Mouse (Mus musculus): ENCODE data around the gene Nop53.

Gene Nop53

GRCm38 (mm10) chr7:15945721-15946536 is at the start of gene Nop53:
TSS of gene Nop53 (minus strand) at chr7:15946074.
- peak; percentile 89 for DNase-seq

- no peak for DNase-seq
Observed at GRCm38 (mm10) chr7:15993789-15994188, 47.9 kb upstream of the Nop53 start.

- no peak for DNase-seq
Observed at GRCm38 (mm10) chr7:15993152-15993551, 47.3 kb upstream of the Nop53 start.

- DNase-seq = no peak
Observed at GRCm38 (mm10) chr7:15991764-15992163, 45.9 kb upstream of the Nop53 start.

GRCm38 (mm10) chr7:15987661-15988356 is 41.9 kb upstream of the Nop53 start:
- no peak for DNase-seq

GRCm38 (mm10) chr7:15982729-15983407 is 37.0 kb upstream of the Nop53 start:
- DNase-seq = peak; percentile 45

GRCm38 (mm10) chr7:15981538-15981937 is 35.7 kb upstream of the Nop53 start:
- no peak for DNase-seq

- DNase-seq = no peak
Observed at GRCm38 (mm10) chr7:15980246-15980645, 34.4 kb upstream of the Nop53 start.

GRCm38 (mm10) chr7:15975904-15976303 is 30.0 kb upstream of the Nop53 start:
- peak; percentile 47 for DNase-seq

- DNase-seq = no peak
Observed at GRCm38 (mm10) chr7:15975451-15975850, 29.6 kb upstream of the Nop53 start.

- peak; percentile 62 for DNase-seq
Observed at GRCm38 (mm10) chr7:15974712-15975111, 28.8 kb upstream of the Nop53 start.

GRCm38 (mm10) chr7:15972247-15972646 is 26.4 kb upstream of the Nop53 start:
- no peak for DNase-seq

- no peak for DNase-seq
Observed at GRCm38 (mm10) chr7:15969674-15970073, 23.8 kb upstream of the Nop53 start.

- no peak for DNase-seq
Observed at GRCm38 (mm10) chr7:15968322-15968721, 22.4 kb upstream of the Nop53 start.

- DNase-seq = peak; percentile 57
Observed at GRCm38 (mm10) chr7:15967312-15967711, 21.4 kb upstream of the Nop53 start, which contains the start of gene Ehd2. TSS of gene Ehd2 (minus strand) at chr7:15967567.

- no peak for DNase-seq
Observed at GRCm38 (mm10) chr7:15966489-15966888, 20.6 kb upstream of the Nop53 start.

GRCm38 (mm10) chr7:15963798-15964652 is 18.2 kb upstream of the Nop53 start:
- DNase-seq = no peak

- DNase-seq = no peak
Observed at GRCm38 (mm10) chr7:15962311-15963288, 16.7 kb upstream of the Nop53 start.

GRCm38 (mm10) chr7:15961798-15962197 is 15.9 kb upstream of the Nop53 start:
- DNase-seq = no peak

- no peak for DNase-seq
Observed at GRCm38 (mm10) chr7:15961239-15961638, 15.4 kb upstream of the Nop53 start.

GRCm38 (mm10) chr7:15960691-15961090 is 14.8 kb upstream of the Nop53 start:
- DNase-seq = no peak
